Mouse (Mus musculus) cerebellum, postnatal 25 days (tissue): ENCODE measurements around the gene Ankrd26.

Experiments
- DNase-seq, 2 experiments: peaks; one replicate each; pipeline ENCODE4 v3.0.0; 2021; ENCODE audit warnings: mixed read lengths in 2 of 2

Ankrd26 gene

GRCm38 (mm10) chr6:118478957-118479708 lies 82.9 kb downstream of the Ankrd26 start, which contains the start of gene Zfp9:
Zfp9 (minus strand) TSS chr6:118479320.
- peak; percentile 89 to 92 for DNase-seq

GRCm38 (mm10) chr6:118477875-118478785 lies 83.9 kb downstream of the Ankrd26 start:
- peak; percentile 13 to 26 for DNase-seq

- no peak for DNase-seq
These were observed 99.8 kb downstream of the Ankrd26 start for GRCm38 (mm10) chr6:118462069-118462705.

DNA sequence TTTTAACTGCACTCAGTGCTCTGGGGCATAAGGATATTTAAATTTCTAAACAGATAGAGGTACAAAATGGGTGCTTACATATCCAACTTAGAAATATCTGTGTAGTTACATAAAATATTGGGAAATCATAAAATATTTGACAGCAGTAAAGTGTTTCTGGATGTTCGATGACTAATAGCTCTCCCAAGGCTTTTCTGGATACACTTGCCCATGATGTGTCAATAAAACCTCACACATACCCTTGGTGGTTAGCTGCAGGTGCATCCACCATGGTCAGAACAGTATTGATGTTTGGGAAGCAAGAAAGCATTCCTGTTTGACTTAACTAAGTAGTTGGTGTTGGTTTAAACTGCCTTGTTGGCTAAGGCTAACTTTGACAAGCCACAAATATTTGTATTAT lies 104.3 kb downstream of the Ankrd26 start:
- DNase-seq = no peak

GRCm38 (mm10) chr6:118455042-118455631 lies 106.9 kb downstream of the Ankrd26 start, which contains the start of gene Zfp248:
Zfp248 (minus strand) TSS chr6:118455528.
- peak; percentile 96 for DNase-seq

- peak in 1 of 2 experiments; percentile 18 for DNase-seq
These were observed 107.6 kb downstream of the Ankrd26 start for GRCm38 (mm10) chr6:118454452-118454851.
